Mouse (Mus musculus): ENCODE measurements around the gene Capn1. TPM values are rescaled to one million over a fixed set of nuclear protein-coding genes. Genes with fewer than 3 reads are reported as not detected.
A peak's percentile ranks its signal among the peaks of the same experiment; 100 is the strongest.

Gene Capn1
- polyA plus RNA-seq, 1 experiment from 2014 or later, result 21.2 TPM

DNA sequence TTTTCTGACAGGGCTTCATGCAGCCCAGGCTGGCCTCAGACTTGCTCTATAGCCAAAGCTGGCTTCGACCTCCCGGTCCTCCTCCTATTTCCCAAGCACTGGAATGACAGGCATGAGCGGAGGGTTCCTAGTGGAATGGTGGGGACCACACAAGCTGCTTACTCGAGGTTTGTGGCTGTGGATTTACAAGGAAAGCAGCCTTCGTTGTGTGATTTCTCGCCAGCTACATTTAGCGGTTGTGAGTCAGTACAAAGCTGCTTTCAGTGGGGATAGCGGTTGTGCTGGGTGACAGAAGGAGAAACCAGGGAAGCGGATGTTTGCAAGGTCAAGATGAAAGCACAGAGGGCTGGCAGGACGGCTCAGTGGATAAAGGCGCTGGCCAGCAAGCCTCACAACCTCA lies 10.2 kb downstream of the Capn1 start:
- peaks cover 6% of the 10 kb centered on the region; the same call in 1 of the 2 replicates for H3K36me3 ChIP-seq (ENCODE audit: control insufficient read depth, insufficient read depth, low read length)
- H3K4me1 ChIP-seq (replicated peaks; ENCODE audit: control insufficient read depth, insufficient read depth), result no peaks in the 10 kb centered on the region
- TF ChIP-seq EP300 (optimal IDR thresholded peaks at IDR 0.05) (no peak), CTCF (IDR thresholded peaks at IDR 0.05; ENCODE audit: low read depth) (no peak)
- H3K4me3 ChIP-seq (ENCODE audit: low read depth, low read length), result no peak overlapping the region
- H3K27me3 ChIP-seq (ENCODE audit: control insufficient read depth, insufficient read depth, low read length), result no peaks in the 10 kb centered on the region
- no peak overlapping the region for H3K9ac ChIP-seq (ENCODE audit: low read length)
- no peak overlapping the region for H3K27ac ChIP-seq (replicated peaks)
- 45% methylated on average over 11 of the region's 11 CpGs for WGBS
- no peaks in the 10 kb centered on the region for H3K9me3 ChIP-seq (ENCODE audit: control insufficient read depth, low read length)
- ATAC-seq (ENCODE audit: low FRiP score, low TSS enrichment) (no peak), DNase-seq (ENCODE audit: low spot score) (no peak)
- no peak overlapping the region for H3K4me2 ChIP-seq (replicated peaks; ENCODE audit: low read depth)

DNA sequence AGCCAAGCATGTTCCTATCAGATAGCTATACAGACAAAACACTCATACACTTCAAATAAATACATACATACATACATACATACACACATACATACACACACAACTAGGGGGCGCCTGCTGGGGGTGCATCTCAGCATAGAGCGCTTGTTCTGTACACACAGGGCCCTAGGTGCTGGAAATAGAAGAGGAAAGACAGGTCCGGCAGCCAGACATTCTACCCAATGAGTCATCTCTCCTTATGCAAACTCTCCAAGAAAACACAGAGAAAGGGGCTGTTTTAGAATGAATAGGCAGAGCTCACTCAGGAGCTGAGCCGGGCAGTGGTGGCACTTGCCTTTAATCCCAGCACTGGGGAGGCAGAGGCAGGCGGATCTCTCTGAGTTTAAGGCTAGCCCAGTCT lies 15.7 kb downstream of the Capn1 start:
- ATAC-seq (ENCODE audit: low FRiP score, low TSS enrichment) (peak; percentile 69), DNase-seq (ENCODE audit: low spot score) (peak; percentile 52)
- Histone ChIP-seq H3K9ac (ENCODE audit: low read length) (no peak overlapping the region), H3K36me3 (ENCODE audit: control insufficient read depth, insufficient read depth, low read length) (no peaks in the 10 kb centered on the region), H3K9me3 (ENCODE audit: control insufficient read depth, low read length) (no peaks in the 10 kb centered on the region), H3K4me2 (replicated peaks; ENCODE audit: low read depth) (no peak overlapping the region), H3K4me1 (replicated peaks; ENCODE audit: control insufficient read depth, insufficient read depth) (no peaks in the 10 kb centered on the region), H3K27ac (replicated peaks) (no peak overlapping the region), H3K4me3 (ENCODE audit: low read depth, low read length) (no peak overlapping the region), H3K27me3 (ENCODE audit: control insufficient read depth, insufficient read depth, low read length) (no peaks in the 10 kb centered on the region)
- WGBS, result 61% methylated on average over 5 of the region's 5 CpGs
- peak; percentile 46 for TF ChIP-seq CTCF (IDR thresholded peaks at IDR 0.05; ENCODE audit: low read depth)
- TF ChIP-seq EP300 (optimal IDR thresholded peaks at IDR 0.05), result no peak

DNA sequence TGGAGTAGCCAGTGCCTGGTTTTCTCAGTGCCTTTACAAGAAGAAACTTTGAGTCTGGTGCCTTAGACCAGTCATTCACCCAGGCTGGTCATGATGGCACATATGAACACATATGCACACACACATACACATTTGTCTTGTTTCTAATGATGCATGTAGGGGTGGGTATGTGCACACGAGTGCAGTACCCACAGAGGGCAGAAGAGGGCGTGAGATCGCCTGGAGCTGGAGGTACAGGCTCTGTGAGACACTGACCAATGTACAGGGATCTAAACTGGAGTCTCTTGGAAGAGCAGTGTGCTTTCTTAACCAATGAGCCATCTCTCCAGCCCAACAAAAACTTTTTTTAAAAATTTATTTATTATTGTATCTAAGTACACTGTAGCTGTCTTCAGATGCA lies 17.5 kb downstream of the Capn1 start:
- Histone ChIP-seq H3K27me3 (ENCODE audit: control insufficient read depth, insufficient read depth, low read length) (no peaks in the 10 kb centered on the region), H3K27ac (replicated peaks) (no peak overlapping the region), H3K4me1 (replicated peaks; ENCODE audit: control insufficient read depth, insufficient read depth) (no peaks in the 10 kb centered on the region), H3K9me3 (ENCODE audit: control insufficient read depth, low read length) (no peaks in the 10 kb centered on the region), H3K36me3 (ENCODE audit: control insufficient read depth, insufficient read depth, low read length) (peaks cover 5% of the 10 kb centered on the region), H3K9ac (ENCODE audit: low read length) (no peak overlapping the region), H3K4me2 (replicated peaks; ENCODE audit: low read depth) (no peak overlapping the region), H3K4me3 (ENCODE audit: low read depth, low read length) (no peak overlapping the region)
- DNase-seq (ENCODE audit: low spot score), result no peak
- TF ChIP-seq EP300 (optimal IDR thresholded peaks at IDR 0.05) (no peak), CTCF (IDR thresholded peaks at IDR 0.05; ENCODE audit: low read depth) (peak; percentile 30; the same call in 1 of the 2 replicates)
- WGBS, result 84% methylated on average over 3 of the region's 3 CpGs
- no peak for ATAC-seq (ENCODE audit: low FRiP score, low TSS enrichment)

DNA sequence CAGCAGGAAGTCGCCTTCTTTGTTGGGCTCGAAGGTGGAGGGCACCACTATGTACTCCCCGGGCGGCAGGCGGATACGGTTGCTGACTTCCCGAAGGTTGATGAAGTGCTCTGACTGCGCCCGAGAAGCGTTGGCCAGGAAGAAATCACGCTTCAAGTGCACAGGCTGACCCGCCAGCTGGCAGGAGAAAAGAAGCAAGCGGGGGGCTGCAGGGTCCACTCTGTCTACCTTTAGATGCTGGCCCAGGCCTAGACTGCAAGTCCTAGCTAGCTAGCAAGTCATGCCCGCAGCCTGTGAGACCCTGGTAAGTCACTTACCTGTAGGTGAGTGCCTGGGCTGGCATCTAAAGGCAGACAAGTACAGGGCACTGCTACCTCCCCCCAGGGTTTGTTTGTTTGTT lies 21.0 kb downstream of the Capn1 start:
- no peak overlapping the region for H3K4me2 ChIP-seq (replicated peaks; ENCODE audit: low read depth)
- WGBS, result 87% methylated on average over 14 of the region's 14 CpGs
- no peak for DNase-seq (ENCODE audit: low spot score)
- no peak for ATAC-seq (ENCODE audit: low FRiP score, low TSS enrichment)
- no peak overlapping the region for H3K4me3 ChIP-seq (ENCODE audit: low read depth, low read length)
- TF ChIP-seq CTCF (IDR thresholded peaks at IDR 0.05; ENCODE audit: low read depth) (no peak), EP300 (optimal IDR thresholded peaks at IDR 0.05) (no peak)
- H3K27ac ChIP-seq (replicated peaks), result no peak overlapping the region
- H3K4me1 ChIP-seq (replicated peaks; ENCODE audit: control insufficient read depth, insufficient read depth), result no peaks in the 10 kb centered on the region
- H3K9me3 ChIP-seq (ENCODE audit: control insufficient read depth, low read length), result no peaks in the 10 kb centered on the region
- H3K36me3 ChIP-seq (ENCODE audit: control insufficient read depth, insufficient read depth, low read length), result peaks cover 10% of the 10 kb centered on the region
- no peak overlapping the region for H3K9ac ChIP-seq (ENCODE audit: low read length)
- H3K27me3 ChIP-seq (ENCODE audit: control insufficient read depth, insufficient read depth, low read length), result no peaks in the 10 kb centered on the region

DNA sequence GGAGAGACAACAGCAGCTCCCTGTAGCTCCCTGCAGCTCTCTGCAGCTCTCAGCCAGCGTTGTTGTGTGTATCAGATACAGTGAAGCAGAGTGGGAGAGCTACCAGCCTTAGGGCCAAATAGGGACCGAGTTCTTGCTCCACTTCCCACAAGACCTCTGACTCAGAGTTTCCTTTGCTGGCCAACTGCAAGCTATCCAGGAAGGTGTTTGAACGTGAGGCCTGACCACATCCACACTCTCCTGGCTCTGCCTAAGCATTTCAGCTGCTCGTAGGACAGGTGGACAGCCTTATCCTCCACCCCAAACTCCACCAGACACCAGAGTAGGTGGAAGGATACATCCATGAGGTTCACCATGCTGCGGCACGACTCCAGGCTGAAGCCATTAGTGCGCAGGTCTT lies 23.7 kb downstream of the Capn1 start:
- no peak overlapping the region for H3K4me3 ChIP-seq (ENCODE audit: low read depth, low read length)
- DNase-seq (ENCODE audit: low spot score) (no peak), ATAC-seq (ENCODE audit: low FRiP score, low TSS enrichment) (no peak)
- H3K4me2 ChIP-seq (replicated peaks; ENCODE audit: low read depth), result no peak overlapping the region
- H3K4me1 ChIP-seq (replicated peaks; ENCODE audit: control insufficient read depth, insufficient read depth), result peaks cover 2% of the 10 kb centered on the region; the same call in 1 of the 2 replicates
- no peaks in the 10 kb centered on the region for H3K9me3 ChIP-seq (ENCODE audit: control insufficient read depth, low read length)
- H3K27ac ChIP-seq (replicated peaks), result 0 out of 2 replicates have a peak overlapping the region, but pooled peaks have one; percentile 36
- H3K27me3 ChIP-seq (ENCODE audit: control insufficient read depth, insufficient read depth, low read length), result no peaks in the 10 kb centered on the region
- H3K9ac ChIP-seq (ENCODE audit: low read length), result no peak overlapping the region
- no peak for TF ChIP-seq CTCF (IDR thresholded peaks at IDR 0.05; ENCODE audit: low read depth)
- TF ChIP-seq EP300 (optimal IDR thresholded peaks at IDR 0.05), result no peak
- WGBS, result 78% methylated on average over 7 of the region's 7 CpGs
- H3K36me3 ChIP-seq (ENCODE audit: control insufficient read depth, insufficient read depth, low read length), result peaks cover 10% of the 10 kb centered on the region

DNA sequence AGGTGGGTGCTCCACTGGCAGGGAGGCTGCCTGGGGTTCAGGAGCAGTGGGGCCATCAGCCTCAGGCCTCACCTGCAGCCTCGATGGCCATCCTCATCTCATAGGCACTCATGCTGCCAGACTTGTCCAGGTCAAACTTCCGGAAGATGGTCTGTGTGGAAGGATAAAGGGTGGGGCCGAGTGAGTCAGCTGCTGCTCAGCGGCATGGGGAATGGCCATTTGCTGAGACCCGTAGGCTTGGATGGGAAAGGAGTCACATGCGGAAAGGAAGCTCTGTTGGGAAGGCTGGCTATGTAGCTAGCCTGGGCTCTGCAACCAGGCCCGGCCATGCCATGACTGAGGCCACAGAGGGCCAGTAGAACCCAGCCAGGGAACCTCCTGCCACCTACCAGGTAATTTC lies 24.2 kb downstream of the Capn1 start:
- WGBS, result 80% methylated on average over 7 of the region's 7 CpGs
- H3K9ac ChIP-seq (ENCODE audit: low read length), result no peak overlapping the region
- H3K4me3 ChIP-seq (ENCODE audit: low read depth, low read length), result no peak overlapping the region
- peaks cover 10% of the 10 kb centered on the region for H3K36me3 ChIP-seq (ENCODE audit: control insufficient read depth, insufficient read depth, low read length)
- peak overlapping the region; percentile 49; the same call in 1 of the 2 replicates for H3K27ac ChIP-seq (replicated peaks)
- TF ChIP-seq CTCF (IDR thresholded peaks at IDR 0.05; ENCODE audit: low read depth), result no peak
- no peak for TF ChIP-seq EP300 (optimal IDR thresholded peaks at IDR 0.05)
- no peak for ATAC-seq (ENCODE audit: low FRiP score, low TSS enrichment)
- H3K9me3 ChIP-seq (ENCODE audit: control insufficient read depth, low read length), result no peaks in the 10 kb centered on the region
- no peak for DNase-seq (ENCODE audit: low spot score)
- H3K4me1 ChIP-seq (replicated peaks; ENCODE audit: control insufficient read depth, insufficient read depth), result peaks cover 2% of the 10 kb centered on the region; the same call in 1 of the 2 replicates
- no peak overlapping the region for H3K4me2 ChIP-seq (replicated peaks; ENCODE audit: low read depth)
- no peaks in the 10 kb centered on the region for H3K27me3 ChIP-seq (ENCODE audit: control insufficient read depth, insufficient read depth, low read length)

Measured in stomach, postnatal 0 days (tissue).